Mouse (Mus musculus): ENCODE results near the gene Hist1h4a.
A peak's percentile ranks its signal among the peaks of the same experiment; 100 is the strongest.

DNA sequence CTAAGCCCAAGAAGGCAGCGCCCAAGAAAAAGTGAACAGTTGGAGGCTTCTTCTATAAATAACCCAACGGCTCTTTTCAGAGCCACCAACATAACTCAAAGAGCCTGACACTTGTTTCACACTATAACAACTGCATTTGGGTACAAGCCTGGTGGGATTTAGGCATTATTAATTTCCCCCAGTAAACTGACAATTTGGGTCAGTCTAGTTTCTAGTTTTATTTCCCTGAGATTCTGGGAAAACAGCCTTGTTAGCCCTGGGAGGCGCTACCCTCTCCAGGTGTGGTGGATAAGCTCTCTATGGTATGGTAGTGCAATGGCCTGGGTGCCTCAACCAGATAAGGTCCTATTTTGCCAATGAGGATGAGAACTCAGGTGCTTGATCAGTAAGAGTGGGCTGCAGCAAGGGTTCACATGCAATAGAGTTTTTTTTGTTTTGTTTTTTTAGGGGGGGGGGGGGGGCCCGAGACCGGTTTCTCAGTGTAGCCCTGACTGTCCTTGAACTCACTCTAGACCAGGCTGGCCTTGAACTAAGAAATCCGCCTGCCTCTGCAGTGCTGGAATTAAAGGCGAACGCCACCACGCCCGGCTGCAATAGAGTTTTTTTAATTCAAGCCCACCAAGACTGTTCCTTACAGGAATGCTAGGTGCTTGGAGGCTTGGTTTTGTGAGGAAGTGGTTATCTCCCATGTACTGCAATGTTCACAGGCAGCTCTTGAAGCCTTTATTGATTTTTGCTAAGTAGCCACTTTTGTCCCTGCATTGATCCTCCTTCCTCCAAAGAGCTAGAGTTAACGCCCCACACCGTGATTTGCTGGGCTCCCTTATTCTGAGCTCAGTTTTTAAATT, 3.5 kb upstream of the Hist1h4a start:
- TF ChIP-seq CTCF (IDR thresholded peaks at IDR 0.05; ENCODE audit: low read depth) = no peak
- peak; percentile 55 for TF ChIP-seq EP300 (IDR thresholded peaks at IDR 0.05; ENCODE audit: low read depth)
